Mouse (Mus musculus): ENCODE measurements around the gene Gpr182. TPM values are rescaled to one million over a fixed set of nuclear protein-coding genes. Genes with fewer than 3 reads are reported as not detected.
A peak's percentile ranks its signal among the peaks of the same experiment; 100 is the strongest.

Gene Gpr182
- total RNA-seq, 2 experiments from 2014 or later: 13.7 to 17.4 TPM

DNA sequence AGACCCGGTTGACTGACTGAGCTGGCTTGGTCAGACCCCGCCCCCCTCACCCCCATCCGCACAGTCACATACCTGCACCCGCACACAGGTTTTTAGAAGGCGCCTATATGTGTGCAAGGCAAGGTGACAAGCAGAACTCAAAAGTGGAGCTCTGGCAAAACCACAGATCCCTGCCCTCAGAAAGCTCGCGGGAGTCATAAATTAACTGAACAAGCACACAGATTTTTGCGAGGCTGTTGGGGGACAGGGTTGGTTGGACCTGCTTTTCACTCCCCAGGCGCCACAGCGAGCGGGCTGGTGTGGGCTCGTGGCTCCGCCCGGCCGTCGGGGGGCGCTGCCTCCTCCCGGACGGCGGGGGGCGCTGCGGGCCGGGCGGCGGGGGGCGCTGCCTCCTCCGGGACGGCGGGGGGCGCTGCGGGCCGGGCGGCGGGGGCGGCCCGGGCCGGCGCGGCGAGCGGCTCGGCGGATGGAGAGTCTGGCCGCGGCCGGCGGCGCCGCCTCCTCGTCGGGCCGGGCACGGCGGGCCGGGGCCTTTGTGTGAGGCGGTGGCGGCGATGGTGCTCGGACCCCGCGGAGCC lies 12.4 kb downstream of the Gpr182 start, which contains the start of gene Zbtb39:
Gene Zbtb39, plus strand, starts transcription at position 456 of the 578 bp plus-strand sequence.
- DNase-seq (ENCODE audit: low spot score in 2 of 2): peak; percentile 69 to 80

DNA sequence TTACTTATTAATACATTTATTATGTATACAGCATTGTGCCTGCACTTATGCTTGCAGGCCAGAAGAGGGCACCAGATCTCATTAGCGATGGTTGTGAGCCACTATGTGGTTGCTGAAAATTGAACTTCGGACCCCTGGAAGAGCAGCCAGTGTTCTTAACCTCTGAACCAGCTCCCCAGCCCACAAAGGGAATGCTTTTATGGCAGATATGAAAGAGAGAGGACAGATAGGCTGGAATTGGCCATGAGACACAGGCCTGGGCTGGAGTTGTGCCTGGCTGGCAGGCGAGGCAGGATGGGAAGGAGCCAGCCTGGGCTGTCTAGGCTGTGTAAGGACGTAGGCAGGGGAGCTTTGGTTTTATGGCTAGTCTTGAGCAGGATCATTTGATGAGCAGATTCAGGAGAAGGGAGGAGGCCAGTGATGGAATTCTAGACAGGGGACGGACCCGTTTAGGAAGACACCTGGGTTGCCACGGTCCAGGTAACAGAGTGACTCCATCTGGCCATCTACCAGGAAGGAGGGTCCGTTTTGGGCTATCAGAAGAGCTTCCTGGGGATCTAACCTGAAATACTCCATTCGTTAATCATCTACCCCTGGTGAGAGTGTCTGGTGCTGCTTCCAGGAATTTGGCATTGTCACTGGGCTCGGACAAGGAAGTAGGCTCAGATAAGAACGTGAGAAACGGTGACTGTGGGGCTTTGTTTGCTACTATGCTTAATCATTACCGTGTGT lies 13.2 kb downstream of the Gpr182 start:
- no peak for DNase-seq (ENCODE audit: low spot score in 2 of 2)

DNA sequence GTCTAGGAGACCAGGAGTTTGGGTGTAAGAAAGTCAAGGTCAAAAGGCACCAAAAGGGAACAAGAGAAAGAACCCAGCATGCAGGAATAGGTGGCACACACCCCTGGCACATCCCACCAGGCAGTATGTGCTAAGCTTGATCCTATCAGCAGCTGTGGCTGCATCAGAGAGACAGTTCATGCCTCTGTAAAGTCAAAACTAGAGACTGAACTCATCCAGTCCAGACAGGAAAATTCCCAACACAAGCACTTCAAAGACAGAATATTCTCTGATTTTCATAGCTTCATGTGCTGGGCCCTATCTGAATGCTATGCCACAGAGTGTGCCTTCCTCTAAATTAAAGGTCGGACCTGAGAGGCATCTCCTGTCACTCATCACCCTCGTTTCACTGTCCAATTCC lies 14.0 kb downstream of the Gpr182 start:
- DNase-seq (ENCODE audit: low spot score in 2 of 2): no peak

GRCm38 (mm10) chr10:127736916-127737315 lies 14.6 kb downstream of the Gpr182 start:
- no peak for DNase-seq (ENCODE audit: low spot score in 2 of 2)

DNA sequence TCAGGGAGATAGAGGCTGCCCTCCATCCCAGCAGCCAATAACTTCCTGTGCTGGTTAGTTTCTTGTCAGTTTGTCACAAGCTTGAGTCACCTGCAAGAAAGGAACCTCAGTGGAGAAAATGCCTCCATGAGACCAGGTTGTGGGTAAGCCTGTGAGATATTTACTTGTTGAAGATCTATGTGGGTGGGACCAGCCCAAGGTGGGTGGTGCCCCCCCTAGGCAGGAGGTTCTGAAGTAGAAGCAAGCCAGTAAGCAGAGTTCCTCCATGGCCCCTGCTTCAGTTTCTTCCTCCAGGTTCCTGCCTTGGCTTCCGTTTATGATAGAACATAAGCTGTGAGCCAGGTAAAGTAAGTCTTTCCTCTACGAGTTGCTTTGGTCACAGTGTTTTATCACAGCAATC lies 15.3 kb downstream of the Gpr182 start:
- no peak for DNase-seq (ENCODE audit: low spot score in 2 of 2)

DNA sequence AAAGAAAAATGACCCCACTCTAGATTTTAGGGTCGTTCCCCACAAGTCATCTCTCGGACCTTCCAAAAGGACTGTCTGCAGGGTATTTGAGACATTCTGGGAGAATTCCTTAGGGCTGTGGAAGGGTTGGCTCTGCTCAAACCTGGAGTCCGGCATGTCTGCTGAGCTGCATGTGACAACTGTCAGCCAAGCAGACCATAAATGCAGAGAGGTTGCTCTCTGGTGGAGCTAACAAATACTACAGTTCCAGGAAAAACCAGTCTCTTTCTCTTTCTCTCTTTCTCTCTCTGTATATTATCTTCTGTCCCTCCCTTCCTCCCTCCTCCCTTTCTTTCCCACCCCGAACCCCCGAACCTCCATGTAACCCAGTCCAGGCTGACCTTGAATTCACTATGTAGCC lies 17.1 kb downstream of the Gpr182 start:
- no peak for DNase-seq (ENCODE audit: low spot score in 2 of 2)

- DNase-seq (ENCODE audit: low spot score in 2 of 2): no peak
These were observed 20.1 kb downstream of the Gpr182 start for GRCm38 (mm10) chr10:127731397-127731796.

DNA sequence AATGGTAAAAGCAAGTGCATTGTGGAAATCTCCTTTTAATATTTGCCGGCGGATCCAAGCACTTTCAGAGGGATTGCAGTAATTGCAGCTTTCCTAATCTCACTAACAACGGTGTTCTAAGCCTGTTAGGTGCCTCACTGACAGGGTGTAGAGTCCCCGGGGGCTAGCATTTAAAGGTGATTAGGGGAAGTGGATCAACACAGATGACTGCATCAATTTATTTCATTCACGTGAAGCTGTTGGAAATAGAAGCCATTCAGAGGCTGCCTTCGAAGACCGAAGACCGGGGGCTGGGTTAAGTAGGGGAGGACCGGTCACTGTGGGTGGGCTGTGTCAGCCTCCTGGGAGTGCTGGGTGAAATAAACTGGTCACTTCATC lies 20.6 kb downstream of the Gpr182 start:
- no peak for DNase-seq (ENCODE audit: low spot score in 2 of 2)

GRCm38 (mm10) chr10:127730285-127730932 lies 21.1 kb downstream of the Gpr182 start:
- DNase-seq (ENCODE audit: low spot score in 2 of 2): no peak

DNA sequence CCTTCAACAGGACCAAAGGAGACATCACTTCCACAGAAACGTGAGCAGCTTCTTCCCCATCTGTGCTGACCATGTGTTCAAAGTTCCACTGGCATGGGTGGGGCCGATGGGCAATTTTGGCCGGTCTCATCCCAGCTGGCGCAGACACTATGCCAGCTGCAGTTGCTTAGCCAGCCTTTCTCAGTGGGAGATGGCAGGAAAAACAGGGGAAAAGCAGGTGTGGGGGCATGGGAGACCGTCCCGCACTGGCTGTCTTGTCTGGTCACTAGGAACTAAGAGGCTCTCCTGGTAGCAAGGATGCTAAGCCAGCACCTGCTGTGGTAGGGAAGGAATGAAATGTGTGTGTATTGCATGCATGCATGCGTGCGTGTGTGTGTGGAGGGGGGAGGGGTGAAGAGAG lies 23.1 kb downstream of the Gpr182 start:
- no peak for DNase-seq (ENCODE audit: low spot score in 2 of 2)

- DNase-seq (ENCODE audit: low spot score in 2 of 2): no peak
These were observed 26.4 kb downstream of the Gpr182 start for GRCm38 (mm10) chr10:127725136-127725535.

GRCm38 (mm10) chr10:127724178-127724577 lies 27.4 kb downstream of the Gpr182 start, which contains the start of gene Tac2:
Tac2 (plus strand) TSS chr10:127724478.
- DNase-seq (ENCODE audit: low spot score in 2 of 2): no peak

- DNase-seq (ENCODE audit: low spot score in 2 of 2): no peak
These were observed 29.7 kb downstream of the Gpr182 start for GRCm38 (mm10) chr10:127721671-127722418.

DNA sequence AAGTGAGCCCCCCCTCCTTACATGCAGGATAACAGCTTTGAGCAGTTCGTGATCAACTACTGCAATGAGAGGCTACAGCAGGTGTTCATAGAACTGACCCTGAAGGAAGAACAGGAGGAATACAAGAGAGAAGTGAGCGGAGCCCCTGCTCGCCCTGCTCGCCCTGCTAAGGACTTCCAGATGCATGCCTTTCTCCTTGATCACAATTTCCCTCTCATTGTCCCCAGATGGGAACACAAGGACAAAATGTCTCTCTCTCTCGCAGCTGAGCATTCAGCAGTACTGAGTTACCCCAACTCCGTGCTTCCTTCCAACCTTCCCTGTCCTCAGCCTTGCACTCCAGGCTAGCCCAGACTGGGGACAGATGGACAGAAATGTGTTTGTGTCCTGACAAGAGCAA lies 38.8 kb downstream of the Gpr182 start:
- DNase-seq (ENCODE audit: low spot score in 2 of 2): no peak

GRCm38 (mm10) chr10:127710331-127710730 lies 41.2 kb downstream of the Gpr182 start:
- DNase-seq (ENCODE audit: low spot score in 2 of 2): no peak

- no peak for DNase-seq (ENCODE audit: low spot score in 2 of 2)
These were observed 42.6 kb downstream of the Gpr182 start for GRCm38 (mm10) chr10:127708850-127709370.

- peak; percentile 24 to 57 for DNase-seq (ENCODE audit: low spot score in 2 of 2)
These were observed 43.8 kb downstream of the Gpr182 start for GRCm38 (mm10) chr10:127707721-127708120.

DNA sequence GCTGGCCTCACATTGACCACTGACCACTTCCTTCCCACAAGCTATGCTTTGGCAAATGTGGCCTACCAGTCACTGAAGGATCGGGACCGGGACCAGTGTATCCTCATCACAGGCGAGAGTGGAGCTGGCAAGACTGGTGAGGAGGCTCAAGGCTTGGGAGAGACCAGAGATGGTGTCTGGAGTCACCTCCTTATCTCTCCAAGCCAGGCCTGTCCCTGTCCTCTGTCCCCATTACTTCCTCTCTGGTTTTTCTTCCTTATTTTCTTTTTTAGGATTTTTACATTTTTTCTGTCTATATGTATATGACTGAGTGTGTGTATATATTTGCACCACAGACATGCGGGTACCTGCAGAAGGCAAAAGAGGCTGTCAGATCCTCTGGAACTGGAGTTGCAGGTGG lies 45.7 kb downstream of the Gpr182 start:
- DNase-seq (ENCODE audit: low spot score in 2 of 2): no peak

- DNase-seq (ENCODE audit: low spot score in 2 of 2): no peak
These were observed 46.7 kb downstream of the Gpr182 start, which contains the start of gene Myo1a for GRCm38 (mm10) chr10:127704766-127705220. Myo1a (plus strand) TSS chr10:127705170.

- no peak for DNase-seq (ENCODE audit: low spot score in 2 of 2)
These were observed 47.2 kb downstream of the Gpr182 start for GRCm38 (mm10) chr10:127704293-127704692.

- no peak for DNase-seq (ENCODE audit: low spot score in 2 of 2)
These were observed 48.2 kb downstream of the Gpr182 start for GRCm38 (mm10) chr10:127703299-127703698.
